Mouse (Mus musculus): Measurements from ENCODE around the gene Nfil3.

DNA sequence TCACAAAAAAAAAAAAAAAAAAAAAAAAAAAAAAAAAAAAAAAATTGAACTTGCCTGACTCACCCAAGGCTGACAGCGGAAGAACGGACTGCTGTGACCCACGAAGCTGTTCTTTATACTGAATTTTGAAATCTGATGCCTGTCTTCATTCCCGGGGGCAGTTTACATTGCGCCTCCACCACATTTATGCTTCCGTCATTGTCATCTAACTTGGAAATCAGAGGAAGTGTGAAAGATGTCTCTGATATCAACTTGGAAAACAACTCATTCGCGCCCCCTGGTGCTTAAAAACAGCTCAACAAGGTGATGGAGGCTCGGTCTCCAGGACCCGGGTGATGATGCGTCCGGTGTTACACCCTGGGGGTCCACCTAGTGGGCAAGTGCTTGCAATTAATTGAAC lies 1.8 kb upstream of the Nfil3 start:
- TF ChIP-seq POLR2A (IDR thresholded peaks at IDR 0.05; ENCODE audit: low read depth, low read length) (no peak), CTCF (IDR thresholded peaks at IDR 0.05; ENCODE audit: borderline replicate concordance, insufficient read depth, low read length) (peak; percentile 55; the same call in 1 of the 2 replicates)
